Mouse (Mus musculus) G1E (cell line): Measurements from ENCODE around the gene Gm5431.
"Not testable (repeated sequence)": the region's sequence is repeated elsewhere in the genome, so short reads cannot be mapped to it uniquely, and the experiment has no call there.

Experiments
- CTCF ChIP-seq: IDR thresholded peaks from 2 replicates; pipeline ENCODE4 v1.5.1; 2012; ENCODE audit warnings: low read depth, low read length, inconsistent platforms, mixed read lengths
- TAL1 ChIP-seq: conservative IDR thresholded peaks from 2 replicates; pipeline ENCODE4 v1.6.1; 2012; ENCODE audit warnings: low read depth, low read length, inconsistent platforms, mixed read lengths

DNA sequence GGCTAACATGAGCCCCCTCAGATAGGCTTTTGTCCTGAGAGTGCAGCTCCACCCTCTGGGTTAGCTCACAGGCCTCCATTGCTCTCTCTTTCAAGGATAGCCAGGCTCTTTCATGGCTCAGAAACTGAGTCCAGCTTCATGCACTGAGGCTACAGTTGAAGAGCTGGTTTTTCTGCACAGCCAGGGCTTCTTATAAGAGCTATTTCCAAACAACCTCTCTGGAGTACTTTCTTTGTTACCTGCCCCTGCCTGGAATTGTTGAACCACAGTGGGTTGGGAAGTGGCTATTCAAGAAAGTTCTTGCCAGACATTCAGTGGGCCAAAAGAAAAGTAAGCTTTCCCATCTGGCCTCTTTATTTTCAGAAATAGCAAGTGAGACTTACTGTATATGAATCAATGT lies 37.3 kb upstream of the Gm5431 start:
- not testable (repeated sequence) for TF ChIP-seq TAL1, CTCF
